Mouse (Mus musculus) forebrain, postnatal 0 days (tissue): Measurements from ENCODE around the gene Ghrh. TPM values are rescaled to one million over a fixed set of nuclear protein-coding genes. Genes with fewer than 3 reads are reported as not detected.

Source experiments
- ATAC-seq: fragments of 200-750 bp; cut with Nextera tagmentation; 2 replicates; pipeline ENCODE4 v1.8.0; 2017; ENCODE audit warnings: mild to moderate bottlenecking, moderate library complexity
- DNase-seq: peaks from one replicate; pipeline ENCODE4 v3.0.0-alpha.2; 2015
- H3K27ac ChIP-seq: fragments of 300-500 bp; sonication (generic); 2 replicates; pipeline ENCODE4 v1.5.1; 2014; ENCODE audit warnings: low read depth, mild to moderate bottlenecking, antibody characterized with exemption, low read length, moderate library complexity, mixed read lengths
- H3K27me3 ChIP-seq: fragments of 300-500 bp; sonication (generic); 2 replicates; pipeline ENCODE4 v1.6.1; 2014; ENCODE audit warnings: mild to moderate bottlenecking, low read length, mixed read lengths; ENCODE audit not compliant: insufficient read depth
- H3K36me3 ChIP-seq: fragments of 300-500 bp; sonication (generic); 2 replicates; pipeline ENCODE4 v1.6.1; 2014; ENCODE audit warnings: mild to moderate bottlenecking, moderate library complexity; ENCODE audit not compliant: insufficient read depth
- H3K4me1 ChIP-seq: fragments of 300-500 bp; sonication (generic); 2 replicates; pipeline ENCODE4 v1.6.1; 2014; ENCODE audit warnings: antibody characterized with exemption; ENCODE audit not compliant: insufficient read depth
- H3K4me2 ChIP-seq: fragments of 300-500 bp; sonication (generic); 2 replicates; pipeline ENCODE4 v1.6.1; 2014; ENCODE audit warnings: low read depth, mild to moderate bottlenecking, moderate library complexity
- H3K4me3 ChIP-seq: fragments of 300-500 bp; sonication (generic); 2 replicates; pipeline ENCODE4 v1.5.1; 2014; ENCODE audit warnings: low read depth, low read length, mixed read lengths
- H3K9ac ChIP-seq: fragments of 300-500 bp; sonication (generic); 2 replicates; pipeline ENCODE4 v1.6.1; 2014; ENCODE audit warnings: mild to moderate bottlenecking
- H3K9me3 ChIP-seq: fragments of 300-500 bp; sonication (generic); 2 replicates; pipeline ENCODE4 v1.6.1; 2016; ENCODE audit warnings: low read length
- CTCF ChIP-seq: sonication (generic); IDR thresholded peaks from 2 replicates; pipeline ENCODE4 v1.5.1; 2016; ENCODE audit warnings: antibody characterized with exemption, control low read depth, low read depth
- WGBS: fragments of 180-500 bp; shearing (Covaris S2); extraction: QIAGEN DNeasy Blood & Tissue Kit; methylation state at CpG from one replicate; pipeline ENCODE4 v1.1.7; 2014; 5-methylcytosine and 5-hydroxymethylcytosine counted together
- polyA plus RNA-seq: library from polyadenylated mRNA; unstranded; fragments of >200 nt; fragmentation: Nextera tagmentation; extraction: Ambion mirVana; gene quantifications from 2 replicates; pipeline ENCODE4 v1.2.1, GENCODE M21; 2015
- total RNA-seq: library from RNA; depleted of rRNA; stranded (reverse); fragments of >200 nt; gene quantifications from 2 replicates; pipeline ENCODE4 v1.2.3, GENCODE M21; 2014

The Ghrh gene
- total and polyA plus RNA-seq, 2 experiments from 2014 or later: 1.5 to 2.8 TPM

DNA sequence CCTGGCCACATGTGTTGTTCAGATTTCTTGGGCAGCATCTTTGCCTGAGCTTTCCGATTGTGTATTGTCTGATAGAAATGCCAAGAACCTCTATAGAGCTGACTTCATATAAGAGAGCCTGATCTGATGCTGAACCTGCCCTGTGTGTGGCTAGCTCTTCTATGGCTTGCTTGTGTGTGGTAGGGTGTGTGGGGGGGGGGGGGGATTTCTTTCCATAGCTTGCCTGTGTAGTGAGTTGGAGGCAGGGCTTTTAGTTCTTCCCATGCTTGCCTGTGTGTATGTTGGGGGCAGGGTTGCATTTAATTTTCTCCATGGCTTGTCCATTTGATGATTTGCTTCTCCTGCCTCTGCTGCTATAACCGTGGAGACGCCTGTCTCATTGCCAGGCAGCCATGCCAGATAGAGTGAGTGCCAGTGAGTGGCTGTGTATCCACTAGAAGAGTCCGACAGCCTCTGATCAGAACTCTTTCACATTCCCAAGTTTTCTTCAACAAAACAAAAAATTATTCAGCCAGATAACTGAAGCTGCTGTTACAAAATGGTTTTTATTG lies 39.5 kb downstream of the Ghrh start:
- 34% methylated on average over 4 of the region's 4 CpGs for WGBS
- peaks cover 37% of the 10 kb centered on the region for H3K36me3 ChIP-seq
- H3K9ac ChIP-seq: no peak overlapping the region
- no peaks in the 10 kb centered on the region for H3K27me3 ChIP-seq
- ATAC-seq: peak; percentile 39
- H3K4me2 ChIP-seq: no peak overlapping the region
- H3K4me1 ChIP-seq: 0 out of 2 replicates have a peak, but pooled peaks cover 5% of the 10 kb centered on the region
- H3K27ac ChIP-seq: 0 out of 2 replicates have a peak overlapping the region, but pooled peaks have one; percentile 3
- peak; percentile 58 for DNase-seq
- TF ChIP-seq CTCF: no peak
- H3K9me3 ChIP-seq: no peaks in the 10 kb centered on the region
- no peak overlapping the region for H3K4me3 ChIP-seq

DNA sequence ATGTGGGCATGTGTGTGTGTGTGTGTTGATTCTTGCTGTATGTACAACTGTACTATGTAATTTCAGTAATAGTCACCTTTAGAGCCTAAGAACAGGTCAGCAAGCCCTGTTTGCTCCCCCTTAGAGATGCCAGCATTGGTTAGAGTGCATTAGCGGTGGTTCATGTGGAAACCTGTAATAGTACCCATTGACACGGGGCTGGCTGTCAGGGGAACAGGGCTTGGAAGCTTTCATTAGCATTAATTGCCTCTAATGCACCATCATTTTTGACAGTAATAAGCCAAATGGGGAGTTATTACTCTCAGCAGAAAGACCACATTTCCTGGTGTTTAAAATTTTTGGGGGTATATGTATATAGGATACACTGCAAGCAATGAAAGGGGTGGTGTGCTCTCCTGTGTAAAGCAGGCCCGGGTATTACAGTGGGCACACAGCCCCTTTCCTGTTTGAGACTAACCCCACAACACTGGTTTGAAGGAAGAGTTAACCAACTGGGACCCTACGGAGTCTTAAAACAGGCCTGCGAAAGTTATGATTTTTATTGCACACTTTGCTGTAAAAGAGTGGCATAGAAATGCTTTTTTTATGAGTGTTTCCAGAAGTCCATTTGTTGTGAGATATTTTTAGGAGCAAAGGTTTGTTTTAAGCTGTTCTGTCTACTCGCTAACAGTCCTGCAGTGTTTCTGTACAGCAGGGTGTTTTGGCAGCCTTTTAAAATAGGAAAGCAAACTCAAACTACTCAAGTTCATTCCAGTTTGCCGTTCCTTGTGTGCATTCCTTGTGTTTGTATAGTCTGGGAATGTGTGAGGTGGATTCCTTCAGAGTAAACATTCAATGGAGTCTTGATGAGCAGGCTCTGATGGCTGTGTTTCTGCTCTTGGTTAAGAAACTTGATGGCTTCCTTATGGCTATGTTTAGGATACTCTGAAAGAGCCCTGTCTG lies 40.9 kb downstream of the Ghrh start:
- Histone ChIP-seq H3K36me3 (peaks cover 37% of the 10 kb centered on the region), H3K4me3 (no peak overlapping the region), H3K27ac (no peak overlapping the region), H3K27me3 (no peaks in the 10 kb centered on the region), H3K4me1 (0 out of 2 replicates have a peak, but pooled peaks cover 5% of the 10 kb centered on the region), H3K9me3 (no peaks in the 10 kb centered on the region), H3K9ac (no peak overlapping the region), H3K4me2 (no peak overlapping the region)
- WGBS: 53% methylated on average over 7 of the region's 7 CpGs
- DNase-seq (no peak), ATAC-seq (peak; percentile 54)
- TF ChIP-seq CTCF: no peak

DNA sequence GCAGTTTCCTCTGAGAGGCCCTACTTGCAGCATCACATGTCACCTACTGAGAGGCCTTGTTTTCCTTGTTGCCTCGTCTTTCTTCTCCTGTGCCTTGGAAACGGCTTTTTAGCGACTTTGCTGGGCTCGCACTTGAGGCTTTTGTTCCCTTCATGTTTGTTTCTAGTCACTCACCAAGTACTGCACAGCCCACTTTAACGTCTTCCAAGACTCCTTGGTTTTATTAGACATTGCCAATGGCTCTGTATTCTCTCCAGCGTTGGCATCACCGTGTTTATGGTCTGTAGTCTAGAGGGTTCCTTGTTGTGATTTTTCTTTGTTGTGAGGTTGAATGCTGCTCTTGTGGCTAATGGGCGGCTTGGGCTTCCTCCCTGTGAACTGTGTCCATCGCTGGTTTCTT lies 44.2 kb downstream of the Ghrh start:
- Histone ChIP-seq H3K4me3 (no peak overlapping the region), H3K27ac (peak overlapping the region; percentile 45; the same call in 1 of the 2 replicates), H3K27me3 (no peaks in the 10 kb centered on the region), H3K9me3 (no peaks in the 10 kb centered on the region), H3K4me1 (0 out of 2 replicates have a peak, but pooled peaks cover 5% of the 10 kb centered on the region), H3K36me3 (peaks cover 54% of the 10 kb centered on the region), H3K9ac (no peak overlapping the region), H3K4me2 (no peak overlapping the region)
- TF ChIP-seq CTCF: no peak
- DNase-seq: no peak
- ATAC-seq: no peak
- WGBS: 31% methylated on average over 9 of the region's 9 CpGs

DNA sequence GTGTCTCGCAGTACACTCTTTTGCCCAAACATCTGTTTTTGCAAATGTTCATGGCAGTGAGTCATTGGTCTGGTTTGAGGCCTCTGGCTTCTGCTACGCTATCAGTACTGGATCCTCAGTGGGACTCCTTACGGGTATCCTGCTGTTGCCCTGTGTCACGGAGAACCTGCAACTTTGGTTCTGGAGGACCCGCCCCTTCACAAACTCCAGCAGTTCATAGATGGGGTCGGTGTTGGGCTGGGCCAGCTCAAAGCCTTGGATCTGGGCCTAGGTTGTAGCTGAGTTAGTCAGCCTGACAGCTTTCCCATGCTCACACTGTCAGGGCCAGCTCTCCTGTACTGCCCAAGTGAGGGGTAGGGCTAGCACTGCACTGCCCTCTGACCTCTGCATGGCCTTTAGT lies 47.3 kb downstream of the Ghrh start:
- H3K4me3 ChIP-seq: no peak overlapping the region
- no peak overlapping the region for H3K4me2 ChIP-seq
- no peaks in the 10 kb centered on the region for H3K9me3 ChIP-seq
- ATAC-seq (no peak), DNase-seq (no peak)
- H3K36me3 ChIP-seq: peaks cover 67% of the 10 kb centered on the region
- no peak overlapping the region for H3K27ac ChIP-seq
- no peak for TF ChIP-seq CTCF
- no peak overlapping the region for H3K9ac ChIP-seq
- WGBS: 94% methylated on average over 6 of the region's 6 CpGs
- no peaks in the 10 kb centered on the region for H3K4me1 ChIP-seq
- H3K27me3 ChIP-seq: no peaks in the 10 kb centered on the region

DNA sequence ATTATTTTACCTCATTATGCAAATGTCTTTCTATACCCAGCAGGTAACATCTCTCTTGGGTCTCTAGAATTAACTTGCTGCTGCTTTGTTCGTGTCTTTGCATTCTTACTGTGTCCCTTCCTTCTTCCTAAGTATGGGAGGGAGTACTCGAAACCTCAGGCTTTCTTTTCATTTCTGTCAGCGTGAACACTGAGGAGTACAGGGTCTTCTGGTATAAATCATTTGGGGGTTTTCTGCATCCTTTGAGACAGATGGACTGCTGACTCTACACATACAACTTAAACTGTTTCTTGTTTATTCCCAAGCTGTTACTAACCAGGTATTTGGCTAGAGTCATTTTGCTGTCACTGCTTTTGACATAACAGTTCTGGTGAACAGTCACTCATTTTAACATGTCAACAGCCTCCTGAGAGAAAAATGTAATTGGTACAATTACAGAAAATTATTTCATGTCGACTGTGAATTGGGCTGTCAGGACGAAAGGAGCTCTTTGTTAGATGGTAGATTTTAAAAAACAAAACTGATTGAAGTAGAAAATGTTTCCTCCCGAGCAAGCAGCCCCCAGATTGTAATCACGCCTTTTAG lies 51.1 kb downstream of the Ghrh start:
- peak overlapping the region; percentile 64; the same call in 1 of the 2 replicates for H3K27ac ChIP-seq
- peaks cover 55% of the 10 kb centered on the region for H3K36me3 ChIP-seq
- TF ChIP-seq CTCF: no peak
- ATAC-seq: peak; percentile 67
- peak; percentile 58 for DNase-seq
- no peak overlapping the region for H3K4me3 ChIP-seq
- no peak overlapping the region for H3K9ac ChIP-seq
- WGBS: 39% methylated on average over 7 of the region's 7 CpGs
- H3K4me1 ChIP-seq: no peaks in the 10 kb centered on the region
- H3K4me2 ChIP-seq: no peak overlapping the region
- no peaks in the 10 kb centered on the region for H3K27me3 ChIP-seq
- no peaks in the 10 kb centered on the region for H3K9me3 ChIP-seq

DNA sequence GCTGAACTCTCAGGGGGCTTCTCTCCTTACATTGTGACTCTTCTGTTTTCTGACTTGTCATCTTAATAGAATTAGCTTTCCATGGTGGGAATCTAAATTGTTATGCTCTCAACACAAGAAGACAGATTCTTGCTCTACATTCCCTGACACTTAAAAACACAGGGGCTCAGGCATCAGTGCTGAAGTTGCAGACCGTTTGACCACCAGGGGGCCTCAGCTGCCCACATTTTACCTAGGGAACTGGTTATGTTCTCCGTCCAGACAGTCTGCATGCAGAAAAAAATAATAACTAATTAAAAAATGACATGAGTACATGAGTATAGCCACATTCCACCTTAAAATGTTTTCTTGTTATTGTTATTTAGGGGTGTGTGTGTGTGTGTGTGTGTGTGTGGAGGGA lies 55.2 kb downstream of the Ghrh start:
- no peak overlapping the region for H3K27ac ChIP-seq
- peaks cover 44% of the 10 kb centered on the region for H3K36me3 ChIP-seq
- no peaks in the 10 kb centered on the region for H3K4me1 ChIP-seq
- no peak overlapping the region for H3K4me2 ChIP-seq
- 9% methylated on average over 2 of the region's 2 CpGs for WGBS
- no peak overlapping the region for H3K9ac ChIP-seq
- H3K9me3 ChIP-seq: no peaks in the 10 kb centered on the region
- no peak overlapping the region for H3K4me3 ChIP-seq
- DNase-seq (peak; percentile 84), ATAC-seq (no peak)
- TF ChIP-seq CTCF: peak; percentile 88
- H3K27me3 ChIP-seq: no peaks in the 10 kb centered on the region

DNA sequence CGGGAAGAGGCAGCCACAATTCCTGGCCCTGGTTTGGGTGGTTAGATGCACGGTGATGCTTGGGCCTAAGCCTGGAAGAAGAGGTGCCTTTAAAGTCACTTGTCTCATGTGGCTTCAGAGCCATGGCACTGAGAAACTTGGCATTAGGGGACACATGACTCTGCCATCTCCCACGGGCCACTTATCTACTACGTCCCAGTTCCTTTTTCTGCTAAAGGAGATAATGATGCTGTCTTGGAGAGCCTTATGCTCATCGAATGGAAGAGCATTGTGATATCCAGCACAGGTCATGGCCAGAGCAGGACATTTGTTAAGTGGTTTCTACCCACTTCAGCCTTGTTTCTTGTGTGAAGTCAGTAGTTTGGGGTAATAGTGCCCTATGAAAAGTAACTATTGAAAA lies 58.3 kb downstream of the Ghrh start:
- WGBS: 89% methylated on average over 5 of the region's 5 CpGs
- no peak for DNase-seq
- no peaks in the 10 kb centered on the region for H3K27me3 ChIP-seq
- no peaks in the 10 kb centered on the region for H3K4me1 ChIP-seq
- no peak for TF ChIP-seq CTCF
- no peak for ATAC-seq
- H3K36me3 ChIP-seq: peaks cover 35% of the 10 kb centered on the region
- no peak overlapping the region for H3K9ac ChIP-seq
- no peak overlapping the region for H3K4me3 ChIP-seq
- no peaks in the 10 kb centered on the region for H3K9me3 ChIP-seq
- H3K27ac ChIP-seq: no peak overlapping the region
- no peak overlapping the region for H3K4me2 ChIP-seq
